Mouse (Mus musculus): Measurements from ENCODE around the gene Grk6.
A peak's percentile ranks its signal among the peaks of the same experiment; 100 is the strongest.

GRCm38 (mm10) chr13:55468851-55469560 lies 24.1 kb downstream of the Grk6 start:
- peak; percentile 25; the same call in 1 of the 2 replicates for TF ChIP-seq CTCF (IDR thresholded peaks at IDR 0.05; ENCODE audit: control insufficient read depth, insufficient read depth, insufficient replicate concordance, low read depth, low read length)
- no peak for TF ChIP-seq POLR2A (IDR thresholded peaks at IDR 0.05; ENCODE audit: control insufficient read depth, low read depth, low read length)

All from testis, adult 2 months (tissue).